Mouse (Mus musculus) c-Kit-positive CD71-positive TER-119-positive erythroid progenitor cells, embryonic 14.5 days (primary cell): ENCODE results near the gene Nup188.

Source experiments
- DNase-seq: peaks from one replicate; pipeline ENCODE4 v3.0.0-alpha.2; 2013; ENCODE audit warnings: low spot score

The Nup188 gene

DNA sequence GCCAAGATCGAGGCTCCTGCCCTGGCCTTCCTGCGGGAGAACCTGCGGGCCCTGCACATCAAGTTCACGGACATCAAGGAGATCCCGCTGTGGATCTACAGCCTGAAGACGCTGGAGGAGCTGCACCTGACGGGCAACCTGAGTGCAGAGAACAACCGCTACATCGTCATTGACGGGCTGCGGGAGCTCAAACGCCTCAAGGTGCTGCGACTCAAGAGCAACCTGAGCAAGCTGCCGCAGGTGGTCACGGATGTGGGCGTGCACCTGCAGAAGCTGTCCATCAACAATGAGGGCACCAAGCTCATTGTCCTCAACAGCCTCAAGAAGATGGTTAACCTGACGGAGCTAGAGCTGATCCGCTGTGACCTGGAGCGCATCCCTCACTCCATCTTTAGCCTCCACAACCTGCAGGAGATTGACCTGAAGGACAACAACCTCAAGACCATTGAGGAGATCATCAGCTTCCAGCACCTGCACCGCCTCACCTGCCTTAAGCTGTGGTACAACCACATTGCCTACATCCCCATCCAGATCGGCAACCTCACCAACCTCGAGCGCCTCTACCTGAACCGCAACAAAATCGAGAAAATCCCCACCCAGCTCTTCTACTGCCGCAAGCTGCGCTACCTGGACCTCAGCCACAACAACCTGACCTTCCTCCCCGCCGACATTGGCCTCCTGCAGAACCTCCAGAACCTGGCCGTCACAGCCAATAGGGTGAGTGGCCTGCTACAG lies 29.4 kb upstream of the Nup188 start:
- no peak for DNase-seq

DNA sequence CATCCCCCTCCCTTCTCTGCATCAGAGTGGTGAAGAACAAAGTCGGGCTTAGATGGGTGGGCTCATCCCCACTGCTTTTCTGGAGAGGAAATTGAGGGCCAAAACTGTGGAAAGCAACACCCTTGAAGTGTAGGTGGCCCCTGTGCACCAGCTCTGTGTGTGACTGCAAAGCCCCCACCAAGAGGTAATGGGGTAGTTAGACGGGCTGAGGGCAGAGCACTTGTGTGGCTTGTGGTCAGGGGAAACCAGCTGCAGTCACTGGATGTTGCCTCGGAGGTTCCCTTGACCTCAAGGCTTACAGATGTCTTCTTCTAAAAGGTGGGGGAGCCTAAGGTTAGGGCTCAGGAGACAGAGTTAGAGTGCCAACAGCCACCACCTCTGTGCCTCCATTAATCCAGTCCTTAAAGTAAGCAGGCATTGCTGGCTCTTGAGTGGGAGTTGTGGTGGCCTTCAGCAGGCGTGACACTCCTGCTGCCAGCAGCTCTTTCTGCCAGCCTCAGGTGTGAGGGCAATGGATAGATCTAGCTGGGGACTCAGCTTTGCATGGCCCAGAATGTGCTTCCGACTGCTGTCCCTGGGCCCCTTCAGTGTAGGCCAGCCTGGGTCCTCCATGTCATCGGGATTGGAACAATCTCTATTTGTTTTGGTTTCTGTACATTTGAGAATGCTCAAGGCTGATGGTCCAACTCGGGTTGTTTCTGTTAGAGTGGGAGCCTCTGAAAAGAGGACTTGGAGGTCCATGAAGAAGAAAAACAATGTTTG lies 28.3 kb upstream of the Nup188 start:
- no peak for DNase-seq

DNA sequence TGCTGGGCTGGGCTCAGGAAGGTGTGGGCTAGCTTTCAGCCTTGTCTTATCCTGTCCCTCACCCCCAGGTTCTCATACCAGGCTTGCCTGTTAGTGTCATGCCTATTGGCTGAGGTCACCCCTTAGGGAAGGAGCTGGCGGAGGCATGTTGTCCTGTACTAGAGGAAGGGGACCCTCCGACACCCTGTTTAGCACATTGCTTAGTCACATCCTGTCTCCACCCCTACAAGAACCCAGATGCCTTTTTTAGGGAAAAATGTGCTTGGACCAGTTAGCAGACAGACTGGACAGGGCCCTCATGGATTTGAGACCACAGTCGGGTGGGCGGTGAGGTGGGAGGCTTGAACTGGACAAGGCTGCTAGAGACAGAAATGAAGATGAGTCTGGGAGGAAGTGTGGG lies 27.6 kb upstream of the Nup188 start:
- no peak for DNase-seq

DNA sequence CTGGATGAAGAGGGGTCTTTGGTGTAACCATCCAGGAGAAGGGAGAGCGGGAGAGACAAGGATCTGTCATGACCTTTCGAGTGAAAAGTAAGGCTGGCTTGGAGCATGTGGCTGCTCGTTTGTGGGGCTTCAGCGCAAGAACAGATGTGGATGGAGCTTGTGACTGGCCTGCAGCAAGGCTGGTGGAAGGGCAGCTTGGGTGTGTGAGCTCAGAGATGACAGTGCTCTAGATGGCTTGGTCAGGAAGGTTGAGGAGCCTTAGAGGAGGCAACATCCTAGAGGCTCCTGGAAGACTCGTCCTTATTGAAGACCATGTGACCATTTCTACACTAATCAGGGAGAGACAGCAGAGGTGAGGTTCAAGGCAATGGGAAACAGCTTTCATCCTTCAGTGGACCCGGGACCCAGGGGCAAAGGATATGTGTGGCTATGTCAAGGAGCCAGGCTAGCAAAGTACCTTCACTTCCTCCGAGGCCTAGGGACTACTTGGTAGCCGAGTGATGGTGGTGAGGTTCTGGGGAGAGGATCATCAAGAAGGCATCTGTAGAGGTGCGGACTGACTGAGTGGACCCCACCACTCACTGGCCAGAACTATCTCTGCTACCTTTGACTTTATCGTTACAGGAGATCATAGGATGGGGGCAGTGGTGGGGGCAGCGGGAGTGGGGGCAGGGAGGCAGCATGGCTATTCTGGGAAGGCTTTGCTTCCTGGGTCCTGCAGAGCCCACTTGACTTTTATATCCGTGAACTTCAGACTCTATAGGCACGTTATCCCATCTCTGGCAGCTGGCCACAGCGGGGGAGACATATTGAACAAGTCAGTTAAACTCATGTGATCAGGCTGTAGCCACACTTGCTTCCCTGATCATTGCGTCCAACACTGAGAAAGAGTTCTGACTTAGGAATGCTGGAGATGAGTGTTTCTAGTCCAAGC lies 26.8 kb upstream of the Nup188 start:
- DNase-seq: no peak

DNA sequence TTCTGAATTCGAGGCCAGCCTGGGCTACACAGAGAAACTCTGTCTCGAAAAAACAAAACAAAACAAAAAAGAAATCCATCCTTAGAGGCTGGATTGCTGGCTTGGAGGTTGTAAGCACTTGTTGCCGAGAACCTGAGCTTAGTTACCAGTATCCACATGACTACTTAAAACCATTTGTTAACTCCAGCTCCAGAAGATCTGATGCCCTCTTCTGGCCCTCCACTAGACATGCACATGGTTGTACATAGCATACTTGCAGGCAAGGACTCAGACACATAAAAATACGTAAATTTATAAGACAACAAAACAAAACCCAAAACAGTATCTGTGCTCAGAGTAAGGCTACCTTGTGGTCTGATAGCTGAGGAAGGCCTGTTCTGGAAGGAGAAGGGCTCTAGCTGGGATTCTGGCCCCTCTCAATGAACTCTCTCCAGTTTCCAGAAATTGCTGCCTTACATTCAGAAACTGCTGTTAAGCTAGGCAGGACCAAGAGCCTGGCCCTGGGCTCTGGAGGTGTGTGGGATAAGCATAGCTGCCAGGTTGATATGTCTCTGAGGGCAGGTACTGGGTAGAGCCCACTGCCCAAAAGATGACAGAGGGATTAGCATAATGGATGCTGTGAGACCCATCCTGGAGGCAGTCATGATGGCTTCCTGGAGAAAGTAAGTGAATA lies 25.0 kb upstream of the Nup188 start:
- DNase-seq: no peak

DNA sequence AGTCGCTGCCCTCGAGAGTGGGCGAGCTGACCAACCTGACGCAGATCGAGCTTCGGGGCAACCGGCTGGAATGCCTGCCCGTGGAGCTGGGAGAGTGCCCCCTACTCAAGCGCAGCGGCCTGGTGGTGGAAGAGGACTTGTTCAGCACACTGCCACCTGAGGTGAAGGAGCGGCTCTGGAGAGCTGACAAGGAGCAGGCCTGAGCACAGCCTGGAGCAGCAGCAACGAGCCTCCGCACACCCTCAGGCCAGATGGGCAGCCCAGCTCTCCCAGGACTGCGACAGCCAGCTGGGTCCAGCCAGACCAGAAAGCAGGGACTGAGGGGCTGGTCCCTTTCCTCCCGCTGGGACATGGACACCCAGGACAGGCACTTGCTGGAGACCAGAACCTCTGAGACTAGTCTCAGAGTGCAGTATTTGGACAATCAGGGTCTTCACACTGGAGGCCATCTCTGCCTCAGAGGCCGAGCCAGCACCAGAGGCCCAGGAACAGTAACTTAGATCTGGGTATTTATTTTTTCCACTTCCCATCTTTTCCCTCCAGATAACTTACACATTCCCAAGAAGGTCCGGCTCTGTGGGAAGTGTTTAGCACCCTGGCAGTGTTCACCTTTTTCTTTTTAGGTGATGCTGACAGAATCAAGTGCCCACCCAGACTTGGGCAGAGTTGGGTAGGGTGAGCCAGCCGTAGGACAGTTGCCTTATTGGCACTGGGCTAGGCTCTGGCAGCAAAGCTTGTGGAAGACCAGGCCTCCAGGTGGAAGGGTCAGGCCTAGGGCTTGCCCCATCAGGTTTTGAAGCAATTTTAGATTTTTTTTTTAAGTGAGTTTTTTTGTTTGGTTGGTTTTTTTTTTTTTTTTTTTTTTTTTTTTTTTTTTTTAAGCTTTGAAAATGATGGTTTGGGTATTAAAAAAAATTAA lies 24.0 kb upstream of the Nup188 start:
- DNase-seq: no peak

DNA sequence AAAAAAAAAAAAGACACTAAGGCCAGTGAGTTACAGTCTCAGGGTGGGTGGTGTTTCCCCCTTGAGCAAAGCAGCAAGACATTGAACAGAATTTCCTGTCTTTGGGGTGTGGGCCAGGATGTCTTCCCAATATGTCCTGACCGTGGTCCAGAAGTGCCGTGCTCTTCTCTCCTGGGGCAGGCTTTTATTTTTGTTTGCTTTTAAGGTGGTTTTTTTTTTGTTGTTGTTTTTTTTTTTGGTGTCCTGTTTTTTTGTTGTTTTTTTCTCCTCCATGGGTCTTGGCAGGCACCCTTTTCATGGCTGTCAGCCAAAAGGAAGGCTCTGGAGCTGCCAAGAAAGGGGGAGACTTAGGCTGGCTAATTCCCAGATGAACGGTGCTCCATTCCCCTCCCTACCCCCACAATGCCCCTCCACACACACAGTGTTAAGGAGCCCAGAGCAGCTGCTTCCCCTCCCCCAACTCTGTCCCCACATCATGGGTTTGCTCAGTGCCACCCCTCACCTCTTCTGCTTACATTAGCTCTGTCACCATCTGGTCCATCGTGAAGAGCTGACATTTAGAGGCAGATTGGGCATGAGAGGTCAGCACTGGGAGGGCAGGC lies 23.3 kb upstream of the Nup188 start:
- DNase-seq: no peak

DNA sequence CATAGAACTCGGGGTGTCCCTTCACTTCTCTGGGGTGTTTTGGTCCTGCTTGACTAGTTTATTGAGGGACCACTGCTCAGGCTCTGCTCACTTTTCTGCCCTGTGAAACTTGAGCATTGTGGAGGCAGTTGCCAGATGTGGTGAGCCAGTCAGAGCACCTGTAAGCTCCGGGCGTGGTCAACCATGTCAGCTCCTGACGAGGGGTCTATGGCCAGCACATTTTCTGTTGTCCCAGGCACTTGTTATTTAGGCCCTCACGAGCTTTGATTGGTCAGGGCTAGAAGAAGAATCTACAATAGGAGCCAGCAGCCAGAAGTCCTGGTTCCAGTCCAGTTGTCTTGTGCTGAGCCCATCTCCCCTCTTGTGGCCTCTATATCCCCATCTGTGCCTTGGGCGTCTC lies 22.4 kb upstream of the Nup188 start:
- no peak for DNase-seq

DNA sequence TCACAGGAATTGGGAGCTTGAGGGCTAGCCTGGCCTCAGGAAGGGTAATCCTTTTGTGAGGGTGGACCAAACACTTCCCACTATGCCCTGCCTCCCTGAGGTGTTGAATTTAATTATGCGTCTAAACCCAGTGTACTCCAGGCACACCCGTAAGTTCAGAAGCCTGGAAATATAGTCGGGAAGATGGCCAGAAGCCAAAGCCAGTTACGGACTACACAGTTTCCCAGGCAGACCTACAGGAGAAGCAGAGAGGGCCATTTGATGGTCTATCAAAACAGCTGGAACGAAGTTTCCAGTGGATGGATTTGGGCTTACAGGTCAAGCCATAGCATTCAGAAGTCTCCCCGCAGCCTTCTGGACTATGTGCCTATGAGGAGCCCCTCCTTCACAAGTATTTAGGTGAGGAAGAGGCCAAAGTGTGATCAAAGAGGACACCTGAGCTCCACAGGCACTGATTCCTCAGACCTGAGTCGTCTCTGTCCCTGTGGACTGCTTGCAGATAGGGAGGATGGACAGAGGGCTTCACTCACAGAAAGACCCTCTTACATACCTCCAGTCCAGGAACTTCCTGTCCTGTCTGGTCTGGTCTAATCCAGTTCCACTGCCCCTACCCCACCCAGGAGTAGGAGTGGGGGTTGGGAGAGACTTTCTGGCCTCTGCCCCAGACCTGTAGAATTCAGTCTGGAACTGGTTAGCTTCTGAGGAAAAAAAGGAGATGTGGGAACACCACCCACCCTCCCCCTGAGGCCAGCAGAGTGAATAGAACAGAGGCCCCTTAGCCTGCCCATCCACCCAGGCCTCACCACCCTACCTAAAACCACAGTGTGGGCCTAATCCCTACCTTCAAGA lies 21.3 kb upstream of the Nup188 start:
- no peak for DNase-seq

DNA sequence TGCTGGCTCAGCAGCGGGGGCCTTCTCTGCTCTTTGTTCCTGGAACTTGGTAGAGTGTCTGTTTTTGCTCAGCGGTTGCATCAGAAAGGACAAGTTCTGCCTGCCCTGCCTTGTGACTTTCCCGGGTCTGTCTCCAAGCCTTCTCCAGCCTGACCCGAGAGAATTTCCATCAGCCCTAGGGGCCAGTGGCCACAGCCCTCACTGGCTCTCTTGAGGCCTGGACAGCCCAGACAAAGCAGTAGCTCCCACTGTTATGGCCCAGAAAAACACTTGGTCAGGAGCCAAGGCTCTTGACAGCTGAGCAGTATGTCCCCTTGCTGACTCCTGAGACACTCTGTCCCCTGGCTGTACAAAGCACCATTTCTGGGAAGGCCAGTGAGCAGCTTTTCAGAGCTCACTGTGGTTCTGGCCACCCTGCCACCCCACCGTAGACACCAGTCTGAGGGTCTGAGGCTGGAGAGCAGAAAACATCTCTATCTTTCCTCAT lies 20.4 kb upstream of the Nup188 start, which contains the start of gene Phyhd1:
Gene Phyhd1, plus strand, starts transcription at position 437 of the 487 bp plus-strand sequence.
- DNase-seq: no peak

DNA sequence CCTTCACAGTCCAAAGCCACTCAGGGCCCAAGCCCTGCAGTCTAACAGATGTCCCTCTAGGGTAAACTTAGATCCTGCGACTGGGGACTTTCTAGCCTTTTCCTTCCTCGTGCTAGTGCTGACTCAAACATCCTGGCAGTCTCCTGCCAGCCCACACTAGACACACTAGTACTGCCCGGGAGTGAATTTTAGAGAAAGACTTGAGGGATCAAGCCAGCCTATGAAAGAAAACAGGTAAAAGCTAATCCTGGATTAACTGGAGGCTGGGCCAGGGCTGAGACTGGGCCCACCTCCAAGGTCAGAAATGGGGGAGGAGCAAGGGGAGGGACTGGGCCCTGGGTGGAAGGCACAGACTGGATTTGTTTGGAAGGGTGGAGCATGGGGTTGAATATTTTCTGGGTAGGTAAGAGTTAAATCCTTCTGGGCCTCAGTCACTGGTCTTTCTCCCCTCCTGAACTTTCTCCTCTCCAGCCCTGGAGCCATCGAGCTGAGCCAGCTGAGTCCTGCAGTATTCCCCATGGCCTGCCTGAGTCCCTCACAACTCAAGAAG lies 19.7 kb upstream of the Nup188 start:
- no peak for DNase-seq

DNA sequence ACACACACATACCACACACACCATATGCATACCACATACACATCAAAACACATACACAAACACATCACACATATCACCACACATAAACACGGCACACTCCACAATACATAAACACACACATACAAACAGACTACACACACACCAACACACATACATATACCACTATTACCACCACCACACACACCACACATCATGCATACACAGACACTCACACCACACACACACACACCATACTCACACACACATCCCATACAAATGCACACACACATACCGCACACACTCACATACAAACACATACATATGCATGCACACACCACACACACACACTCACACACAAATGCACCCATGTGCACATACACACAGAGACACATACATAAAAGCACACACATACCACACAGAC lies 18.7 kb upstream of the Nup188 start:
- DNase-seq: no peak

DNA sequence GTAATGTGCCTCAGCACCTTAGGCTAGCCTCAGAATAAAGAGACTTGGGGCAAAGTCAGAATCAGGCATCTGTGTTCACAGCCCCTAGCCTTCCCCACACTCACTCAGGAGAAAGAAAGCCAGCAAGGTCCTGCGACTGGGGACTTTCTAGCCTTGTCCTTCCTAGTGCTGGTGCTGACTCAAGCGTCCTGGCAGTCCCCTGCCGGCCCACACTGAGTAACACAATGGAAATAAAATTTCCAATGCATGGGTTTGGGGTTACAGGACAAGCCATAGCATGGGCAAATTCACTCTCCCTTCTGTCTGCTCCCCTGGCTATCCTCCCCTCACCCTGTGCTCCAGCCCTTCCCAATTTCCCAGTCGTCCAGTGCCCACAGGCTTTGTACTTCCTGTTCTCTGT lies 17.8 kb upstream of the Nup188 start:
- no peak for DNase-seq

DNA sequence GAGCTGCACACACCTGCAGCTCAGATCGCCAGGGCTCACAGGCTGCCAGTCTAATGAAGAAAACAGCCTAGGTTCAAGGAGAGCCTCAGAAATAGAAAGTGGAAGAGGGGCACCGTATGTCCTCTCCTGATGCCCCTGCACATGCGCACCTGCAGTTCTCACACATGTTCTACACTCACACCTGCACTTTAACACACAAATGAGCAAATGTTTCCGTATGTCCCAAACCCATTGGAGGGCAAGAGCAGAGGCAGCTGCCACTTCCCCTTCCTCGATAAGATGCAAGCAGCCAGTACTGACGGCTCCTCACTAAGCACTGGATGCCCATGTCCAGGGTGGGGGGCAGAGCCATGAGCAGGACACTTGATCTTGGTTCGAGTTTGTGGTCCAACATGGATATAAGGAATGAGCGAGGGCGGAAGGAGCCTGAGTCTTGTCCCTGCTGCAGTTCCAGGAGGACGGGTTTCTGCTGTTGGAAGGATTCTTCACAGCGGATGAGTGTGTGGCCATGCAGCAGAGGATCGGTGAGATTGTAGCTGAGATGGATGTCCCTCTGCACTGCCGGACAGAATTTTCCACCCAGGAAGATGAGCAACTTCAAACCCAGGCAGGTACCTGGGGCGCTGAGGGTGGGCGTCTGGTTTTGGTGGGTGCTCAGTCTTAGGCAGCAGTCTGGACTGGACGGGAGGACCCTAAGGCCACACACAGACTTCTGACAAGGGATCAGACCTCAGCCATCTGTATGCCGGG lies 16.8 kb upstream of the Nup188 start:
- no peak for DNase-seq

DNA sequence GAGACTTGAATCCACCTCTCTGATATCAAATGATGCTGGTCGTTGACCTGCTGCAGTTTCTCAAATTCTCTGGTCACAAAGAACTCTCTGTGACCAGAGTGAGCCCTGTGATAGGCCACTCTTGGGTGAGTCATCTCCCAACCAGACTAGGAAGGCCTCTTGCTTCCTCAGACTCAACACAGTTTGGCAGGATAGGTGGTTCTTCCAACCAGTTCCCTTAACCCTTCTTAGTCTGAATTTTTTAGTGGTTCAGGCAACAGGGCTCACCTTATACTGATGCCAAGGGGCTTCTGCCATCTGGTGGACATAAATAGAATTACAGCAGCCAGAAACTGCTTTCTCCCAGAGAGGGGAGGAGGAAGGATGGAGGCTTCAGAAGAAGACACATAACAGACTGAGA lies 16.1 kb upstream of the Nup188 start:
- DNase-seq: peak; percentile 56

DNA sequence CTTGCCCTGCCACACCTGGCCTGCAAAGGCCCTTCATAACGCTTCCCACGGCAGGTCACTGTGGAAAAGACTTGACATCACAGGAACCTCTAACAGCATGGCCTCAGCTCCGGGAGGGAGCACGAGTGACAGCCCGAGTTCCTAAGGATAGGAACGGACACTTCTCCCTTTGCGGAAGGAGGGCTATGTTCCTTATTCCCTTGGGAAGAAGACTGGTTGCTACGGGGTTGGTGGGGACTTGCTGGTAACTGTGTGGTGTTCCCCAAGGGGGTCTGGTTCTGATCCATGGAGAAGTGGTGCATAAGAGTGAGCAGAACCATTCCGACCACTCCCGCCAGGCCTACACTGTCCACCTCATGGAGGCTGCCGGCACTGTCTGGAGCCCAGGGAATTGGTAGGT lies 5.5 kb upstream of the Nup188 start, which contains the start of gene Gm28038:
Gene Gm28038, plus strand, starts transcription at position 301 of the 400 bp plus-strand sequence.
- DNase-seq: no peak

DNA sequence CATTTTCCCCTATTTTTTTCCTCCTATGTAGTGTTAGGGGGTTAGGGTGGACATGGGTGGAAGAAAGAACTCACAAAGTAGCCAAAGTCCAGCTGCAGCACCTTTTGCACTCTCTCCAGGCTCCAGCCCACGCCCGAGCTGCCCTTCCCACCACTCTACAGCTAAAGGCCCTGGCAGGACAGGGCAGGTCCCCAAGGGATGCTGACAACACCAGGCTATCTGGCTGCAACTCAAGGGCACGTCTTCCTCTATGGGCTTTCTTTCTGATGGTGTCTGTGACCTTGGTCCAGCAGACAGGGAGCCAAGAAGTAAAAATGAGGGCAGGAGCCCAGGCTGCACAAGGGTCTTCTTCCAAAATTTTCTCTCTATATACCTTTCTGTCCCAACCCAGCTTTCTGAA lies 4.5 kb upstream of the Nup188 start:
- no peak for DNase-seq

DNA sequence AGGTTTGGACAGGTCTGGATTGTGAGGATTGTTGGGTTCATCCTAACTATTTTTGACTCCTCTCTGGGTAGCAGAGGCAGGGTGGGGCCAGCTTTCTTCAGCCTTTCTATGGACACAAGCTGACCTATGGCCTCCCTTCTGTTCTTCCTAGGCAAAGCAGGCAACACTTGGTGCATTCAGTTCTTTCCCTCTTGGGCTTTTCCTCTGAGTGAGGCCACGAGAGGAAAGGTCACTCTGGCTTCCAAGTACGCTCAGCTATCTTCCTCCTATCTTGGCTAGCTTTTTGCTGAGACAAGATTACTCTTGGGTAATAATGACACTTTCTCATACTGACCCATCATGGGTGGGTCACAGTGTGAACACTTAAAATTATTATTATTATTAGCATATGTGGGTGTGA lies 3.0 kb upstream of the Nup188 start:
- DNase-seq: no peak
